Mouse (Mus musculus): ENCODE measurements around the gene Tprgl. TPM values are rescaled to one million over a fixed set of nuclear protein-coding genes. Genes with fewer than 3 reads are reported as not detected.

Tprgl gene
- total and polyA plus RNA-seq, 3 experiments, result 121 to 147 (median 130) TPM

- TF ChIP-seq CTCF (IDR thresholded peaks at IDR 0.05) (no peak), POLR2A (IDR thresholded peaks at IDR 0.05; ENCODE audit: insufficient read depth, low read depth, low read length) (no peak), EP300 (IDR thresholded peaks at IDR 0.05; ENCODE audit: insufficient read depth, low read depth, low read length) (no peak)
- under 1% methylated on average over 56 of the region's 59 CpGs for WGBS
- DNase-seq, result no peak
These were observed 20.7 kb downstream of the Tprgl start for GRCm38 (mm10) chr4:154139671-154140181.

GRCm38 (mm10) chr4:154137139-154137538 is 23.3 kb downstream of the Tprgl start:
- Histone ChIP-seq H3K27me3 (ENCODE audit: control insufficient read depth, insufficient read depth, low read length) (peaks cover 23% of the 10 kb centered on the region), H3K4me1 (ENCODE audit: control insufficient read depth, insufficient read depth, low read length) (peaks cover 4% of the 10 kb centered on the region; the same call in 1 of the 2 replicates), H3K27ac (no peak overlapping the region), H3K4me3 (no peak overlapping the region), H3K9ac (ENCODE audit: low read depth, low read length) (no peak overlapping the region), H3K36me3 (ENCODE audit: control insufficient read depth, insufficient read depth, low read length) (no peaks in the 10 kb centered on the region), H3K79me2 (replicated peaks; ENCODE audit: control insufficient read depth, insufficient read depth, low read length) (no peaks in the 10 kb centered on the region)
- 55% methylated on average over 5 of the region's 5 CpGs for WGBS
- DNase-seq, result no peak
- TF ChIP-seq POLR2A (IDR thresholded peaks at IDR 0.05; ENCODE audit: insufficient read depth, low read depth, low read length) (no peak), EP300 (IDR thresholded peaks at IDR 0.05; ENCODE audit: insufficient read depth, low read depth, low read length) (no peak), CTCF (IDR thresholded peaks at IDR 0.05) (no peak)
- intact Hi-C loops (cut with DNase I), result no loop called here

More at GRCm38 (mm10) chr4:154139671-154140181, 20.7 kb downstream of the Tprgl start:
- intact Hi-C loops (cut with DNase I), result loop anchor here (5.0 to 10.0 kb wide), 2 partner anchors 127 to 185 kb away; partner anchors contain the start of genes A430005L14Rik and Lrrc47
- Histone ChIP-seq H3K9ac (ENCODE audit: low read depth, low read length) (peak overlapping the region; percentile 52), H3K79me2 (replicated peaks; ENCODE audit: control insufficient read depth, insufficient read depth, low read length) (0 out of 2 replicates have a peak, but pooled peaks cover 2% of the 10 kb centered on the region), H3K4me3 (peak overlapping the region; percentile 87), H3K36me3 (ENCODE audit: control insufficient read depth, insufficient read depth, low read length) (no peaks in the 10 kb centered on the region), H3K27ac (no peak overlapping the region), H3K27me3 (ENCODE audit: control insufficient read depth, insufficient read depth, low read length) (peaks cover 21% of the 10 kb centered on the region), H3K4me1 (ENCODE audit: control insufficient read depth, insufficient read depth, low read length) (peaks cover 5% of the 10 kb centered on the region; the same call in 1 of the 2 replicates)

GRCm38 (mm10) chr4:154134803-154135202 is 25.7 kb downstream of the Tprgl start:
- Histone ChIP-seq H3K4me1 (ENCODE audit: control insufficient read depth, insufficient read depth, low read length) (no peaks in the 10 kb centered on the region), H3K27me3 (ENCODE audit: control insufficient read depth, insufficient read depth, low read length) (peaks cover 10% of the 10 kb centered on the region), H3K36me3 (ENCODE audit: control insufficient read depth, insufficient read depth, low read length) (no peaks in the 10 kb centered on the region), H3K9ac (ENCODE audit: low read depth, low read length) (no peak overlapping the region), H3K27ac (no peak overlapping the region), H3K4me3 (no peak overlapping the region), H3K79me2 (replicated peaks; ENCODE audit: control insufficient read depth, insufficient read depth, low read length) (no peaks in the 10 kb centered on the region)
- no peak for DNase-seq
- 50% methylated on average over 4 of the region's 4 CpGs for WGBS
- intact Hi-C loops (cut with DNase I), result no loop called here
- TF ChIP-seq CTCF (IDR thresholded peaks at IDR 0.05) (no peak), EP300 (IDR thresholded peaks at IDR 0.05; ENCODE audit: insufficient read depth, low read depth, low read length) (no peak)

GRCm38 (mm10) chr4:154131894-154132293 is 28.6 kb downstream of the Tprgl start:
- H3K9ac ChIP-seq (ENCODE audit: low read depth, low read length), result no peak overlapping the region
- no peaks in the 10 kb centered on the region for H3K4me1 ChIP-seq (ENCODE audit: control insufficient read depth, insufficient read depth, low read length)
- WGBS, result 78% methylated on average over 4 of the region's 4 CpGs
- H3K27me3 ChIP-seq (ENCODE audit: control insufficient read depth, insufficient read depth, low read length), result 0 out of 2 replicates have a peak, but pooled peaks cover 2% of the 10 kb centered on the region
- no peaks in the 10 kb centered on the region for H3K79me2 ChIP-seq (replicated peaks; ENCODE audit: control insufficient read depth, insufficient read depth, low read length)
- no peaks in the 10 kb centered on the region for H3K36me3 ChIP-seq (ENCODE audit: control insufficient read depth, insufficient read depth, low read length)
- intact Hi-C loops (cut with DNase I), result no loop called here
- H3K4me3 ChIP-seq, result no peak overlapping the region
- DNase-seq, result no peak
- TF ChIP-seq CTCF (IDR thresholded peaks at IDR 0.05), result no peak
- no peak for TF ChIP-seq EP300 (IDR thresholded peaks at IDR 0.05; ENCODE audit: insufficient read depth, low read depth, low read length)
- no peak for TF ChIP-seq POLR2A (IDR thresholded peaks at IDR 0.05; ENCODE audit: insufficient read depth, low read depth, low read length)
- H3K27ac ChIP-seq, result no peak overlapping the region

- Histone ChIP-seq H3K27ac (no peak overlapping the region), H3K27me3 (ENCODE audit: control insufficient read depth, insufficient read depth, low read length) (peaks cover 2% of the 10 kb centered on the region; the same call in 1 of the 2 replicates), H3K79me2 (replicated peaks; ENCODE audit: control insufficient read depth, insufficient read depth, low read length) (no peaks in the 10 kb centered on the region), H3K36me3 (ENCODE audit: control insufficient read depth, insufficient read depth, low read length) (no peaks in the 10 kb centered on the region), H3K4me3 (no peak overlapping the region), H3K4me1 (ENCODE audit: control insufficient read depth, insufficient read depth, low read length) (no peaks in the 10 kb centered on the region), H3K9ac (ENCODE audit: low read depth, low read length) (no peak overlapping the region)
- no peak for DNase-seq
- intact Hi-C loops (cut with DNase I), result no loop called here
- TF ChIP-seq EP300 (IDR thresholded peaks at IDR 0.05; ENCODE audit: insufficient read depth, low read depth, low read length), result no peak
- no peak for TF ChIP-seq POLR2A (IDR thresholded peaks at IDR 0.05; ENCODE audit: insufficient read depth, low read depth, low read length)
- no peak for TF ChIP-seq CTCF (IDR thresholded peaks at IDR 0.05)
These were observed 30.5 kb downstream of the Tprgl start for GRCm38 (mm10) chr4:154129950-154130349.

- Histone ChIP-seq H3K79me2 (replicated peaks; ENCODE audit: control insufficient read depth, insufficient read depth, low read length) (no peaks in the 10 kb centered on the region), H3K27ac (no peak overlapping the region), H3K36me3 (ENCODE audit: control insufficient read depth, insufficient read depth, low read length) (no peaks in the 10 kb centered on the region), H3K4me1 (ENCODE audit: control insufficient read depth, insufficient read depth, low read length) (no peaks in the 10 kb centered on the region), H3K27me3 (ENCODE audit: control insufficient read depth, insufficient read depth, low read length) (no peaks in the 10 kb centered on the region; the same call in 1 of the 2 replicates), H3K4me3 (no peak overlapping the region), H3K9ac (ENCODE audit: low read depth, low read length) (no peak overlapping the region)
- TF ChIP-seq CTCF (IDR thresholded peaks at IDR 0.05) (no peak), POLR2A (IDR thresholded peaks at IDR 0.05; ENCODE audit: insufficient read depth, low read depth, low read length) (no peak), EP300 (IDR thresholded peaks at IDR 0.05; ENCODE audit: insufficient read depth, low read depth, low read length) (no peak)
- intact Hi-C loops (cut with DNase I), result no loop called here
- WGBS, result 67% methylated on average over 3 of the region's 3 CpGs
- DNase-seq, result no peak
These were observed 33.2 kb downstream of the Tprgl start for GRCm38 (mm10) chr4:154127273-154127672.

Data from heart, adult 2 months (tissue).